16 mouse cellular contexts compared by ENCODE assay signal in genomic region chr2:57799279-57799678, GRCm38 (mm10).
"Had no signal": no experiment of that assay in that cellular context is flagged by ENCODE, and none has a peak within 500 bp of the region (broad histone marks: within the 10 kb centered on the region; RNA-seq: fewer than 3 reads in every experiment).

No protein-coding gene starts in this region.

- DNase-seq: kidney, adult 11 months; kidney, adult 8-10 months; kidney, postnatal 14 days; kidney, postnatal 4 days; layer of hippocampus, adult 9-11 months; liver; thymus, adult 18-20 months; thymus, postnatal 36 days had no signal

- H3K27ac ChIP-seq: kidney, embryonic 15.5 days; layer of hippocampus, adult 2 months; limb, embryonic 10.5 days; limb, embryonic 13.5 days; liver, embryonic 15.5 days; lung, embryonic 15.5 days; macrophage; midbrain, embryonic 13.5 days had no signal

- H3K4me2 ChIP-seq: kidney, embryonic 15.5 days; limb, embryonic 13.5 days; liver, embryonic 15.5 days; lung, embryonic 15.5 days; midbrain, embryonic 13.5 days had no signal

- H3K27me3 ChIP-seq: kidney, embryonic 15.5 days; limb, embryonic 13.5 days; liver, embryonic 15.5 days; lung, embryonic 15.5 days; midbrain, embryonic 13.5 days had no signal

- ATAC-seq: midbrain, embryonic 13.5 days had no signal

- H3K9me3 ChIP-seq: kidney, embryonic 15.5 days; limb, embryonic 10.5 days; liver, embryonic 15.5 days; lung, embryonic 15.5 days; midbrain, embryonic 13.5 days had no signal

- H3K36me3 ChIP-seq: kidney, embryonic 15.5 days; limb, embryonic 10.5 days; limb, embryonic 13.5 days; liver, embryonic 15.5 days; lung, embryonic 15.5 days; midbrain, embryonic 13.5 days had no signal

- H3K4me3 ChIP-seq: kidney, embryonic 15.5 days; layer of hippocampus, adult 2 months; limb, embryonic 10.5 days; limb, embryonic 13.5 days; liver, embryonic 15.5 days; lung, embryonic 15.5 days; midbrain, embryonic 13.5 days had no signal

- H3K9ac ChIP-seq: kidney, embryonic 15.5 days; limb, embryonic 13.5 days; liver, embryonic 15.5 days; lung, embryonic 15.5 days; midbrain, embryonic 13.5 days had no signal

- H3K4me1 ChIP-seq: kidney, embryonic 15.5 days; limb, embryonic 10.5 days; limb, embryonic 13.5 days; liver, embryonic 15.5 days; lung, embryonic 15.5 days; midbrain, embryonic 13.5 days had no signal
